Mouse (Mus musculus) embryonic facial prominence, embryonic 10.5 days (tissue): ENCODE data around the gene Smad3. TPM values are rescaled to one million over a fixed set of nuclear protein-coding genes. Genes with fewer than 3 reads are reported as not detected.

ENCODE experiments used
- DNase-seq: peaks from one replicate; pipeline ENCODE4 v3.0.0-alpha.2; 2017; ENCODE audit warnings: low spot score
- H3K27ac ChIP-seq: fragments of 300-500 bp; sonication (generic); replicated peaks from 2 replicates; pipeline ENCODE4 v1.5.1; 2016; ENCODE audit warnings: mild to moderate bottlenecking
- H3K27me3 ChIP-seq: fragments of 300-500 bp; sonication (generic); replicated peaks from 2 replicates; pipeline ENCODE4 v1.6.1; 2016; ENCODE audit warnings: low read depth, mild to moderate bottlenecking; ENCODE audit not compliant: poor library complexity, severe bottlenecking
- H3K36me3 ChIP-seq: fragments of 300-500 bp; sonication (generic); replicated peaks from 2 replicates; pipeline ENCODE4 v1.6.1; 2016; ENCODE audit warnings: mild to moderate bottlenecking, moderate library complexity
- H3K4me1 ChIP-seq: fragments of 300-500 bp; sonication (generic); 2 replicates; pipeline ENCODE4 v1.6.1; 2016
- H3K4me3 ChIP-seq: fragments of 300-500 bp; sonication (generic); 2 replicates; pipeline ENCODE4 v1.5.1; 2016; ENCODE audit warnings: mild to moderate bottlenecking, moderate library complexity
- H3K9me3 ChIP-seq: fragments of 300-500 bp; sonication (generic); 2 replicates; pipeline ENCODE4 v1.6.1; 2016; ENCODE audit warnings: mild to moderate bottlenecking
- WGBS: fragments of 180-500 bp; shearing (Covaris S2); methylation state at CpG from one replicate; pipeline ENCODE4 v1.1.7; 2016; 5-methylcytosine and 5-hydroxymethylcytosine counted together
- polyA plus RNA-seq: library from polyadenylated mRNA; unstranded; fragments of >200 nt; fragmentation: Nextera tagmentation; extraction: Ambion mirVana; gene quantifications from 2 replicates; pipeline ENCODE4 v1.2.1, GENCODE M21; 2016

The Smad3 gene
- polyA plus RNA-seq, 1 experiment from 2014 or later, result 23.4 TPM

DNA sequence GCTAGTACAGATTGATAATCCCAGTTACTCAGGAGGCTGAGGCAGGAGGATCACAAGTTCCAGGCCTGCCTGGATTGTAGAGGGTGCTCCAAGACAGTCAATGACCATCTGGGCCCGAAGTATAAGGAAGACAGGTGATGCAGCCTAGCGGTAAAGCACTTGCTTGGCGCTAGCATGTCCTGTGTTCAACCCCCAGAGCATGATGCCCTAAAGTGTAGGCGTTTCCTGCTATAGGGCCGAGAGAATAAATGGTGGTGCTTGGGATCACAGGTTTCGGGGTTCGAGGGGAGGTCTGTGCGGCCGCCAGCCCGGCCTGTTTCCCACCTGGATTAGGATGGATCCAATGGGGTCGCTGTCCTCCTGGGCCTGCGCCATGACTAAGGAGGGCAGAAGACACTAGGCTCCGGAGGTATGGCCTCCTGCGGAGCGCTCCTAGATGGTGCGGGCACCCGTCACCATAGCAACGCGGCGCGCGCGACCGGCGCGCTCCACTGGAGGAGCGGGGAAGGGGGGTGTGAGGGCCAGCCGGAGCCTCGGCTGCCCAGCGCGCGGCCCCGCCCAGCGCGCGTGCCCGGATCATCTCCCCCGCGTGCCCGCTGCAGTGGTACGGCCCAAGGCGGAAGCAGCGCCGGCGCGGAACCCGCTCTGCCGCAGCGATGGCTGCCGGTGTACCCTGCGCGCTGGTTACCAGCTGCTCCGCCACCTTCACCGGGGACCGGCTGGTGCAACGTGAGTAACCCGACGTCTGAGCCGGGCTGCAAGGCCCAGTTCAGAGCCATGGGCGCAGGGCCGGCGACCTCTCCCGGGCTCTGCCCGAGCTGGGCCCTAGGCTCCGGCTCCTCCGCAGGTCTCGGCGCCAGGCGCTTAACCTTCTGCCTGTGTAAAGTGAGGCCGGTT is 155.5 kb downstream of the Smad3 start, which contains the start of the genes Iqch and Aagab:
TSS of gene Iqch (minus strand) at position 451 of the 897 bp plus-strand sequence.
TSS of gene Aagab (plus strand) at position 618 of the 897 bp plus-strand sequence.
- H3K27ac ChIP-seq, result peak within 1 kb of the TSS; percentile 91
- H3K4me1 ChIP-seq, result peaks cover 41% of the 10 kb centered on the region
- H3K27me3 ChIP-seq, result no peaks in the 10 kb centered on the region
- H3K36me3 ChIP-seq, result no peaks in the 10 kb centered on the region
- peak within 1 kb of the TSS; percentile 95 for H3K4me3 ChIP-seq
- WGBS, result 2% methylated on average over 70 of the region's 70 CpGs
- DNase-seq, result peak; percentile 97
- no peaks in the 10 kb centered on the region for H3K9me3 ChIP-seq

Other genes with a start within 250 kb of the Smad3 start
- gene Iqch, start 155.5 kb downstream of the Smad3 start, polyA plus RNA-seq, result 0.09 TPM in 1 of 2 replicates, not detected in the other
- gene Aagab, start 155.3 kb downstream of the Smad3 start, polyA plus RNA-seq, result 37.4 and 38.4 TPM in 2 replicates